Mouse (Mus musculus) large intestine, adult 2 months (tissue): Measurements from ENCODE around the gene Syne3. TPM values are rescaled to one million over a fixed set of nuclear protein-coding genes. Genes with fewer than 3 reads are reported as not detected.

Experiments used
- DNase-seq: peaks from one replicate; pipeline ENCODE4 v3.0.0-alpha.2; 2012; ENCODE audit warnings: low read depth, low spot score
- WGBS: fragments of 180-500 bp; shearing (Covaris S2); methylation state at CpG from one replicate; pipeline ENCODE4 v1.1.7; 2018; 5-methylcytosine and 5-hydroxymethylcytosine counted together
- polyA plus RNA-seq: library from polyadenylated mRNA; depleted of rRNA; stranded (reverse); fragments of >200 nt; gene quantifications from 2 replicates; pipeline ENCODE4 v1.2.3, GENCODE M21; 2012

Syne3 gene
- polyA plus RNA-seq, 1 experiment, result 0.73 TPM

GRCm38 (mm10) chr12:105002340-105003132 lies 7.1 kb downstream of the Syne3 start:
- WGBS, result 87% methylated on average over 10 of the region's 10 CpGs

GRCm38 (mm10) chr12:105001317-105001716 lies 8.3 kb downstream of the Syne3 start:
- 82% methylated on average over 9 of the region's 9 CpGs for WGBS
- no peak for DNase-seq

More at GRCm38 (mm10) chr12:105002340-105003132, 7.1 kb downstream of the Syne3 start:
- DNase-seq, result no peak

- DNase-seq, result no peak
- 63% methylated on average over 9 of the region's 9 CpGs for WGBS
Observed at GRCm38 (mm10) chr12:105000487-105001283, 8.9 kb downstream of the Syne3 start.

GRCm38 (mm10) chr12:104999171-104999570 lies 10.4 kb downstream of the Syne3 start:
- no peak for DNase-seq

GRCm38 (mm10) chr12:104998541-104998940 lies 11.1 kb downstream of the Syne3 start:
- DNase-seq, result no peak
- 90% methylated on average over 6 of the region's 6 CpGs for WGBS

More at GRCm38 (mm10) chr12:104999171-104999570, 10.4 kb downstream of the Syne3 start:
- WGBS, result 50% methylated on average over 8 of the region's 8 CpGs

GRCm38 (mm10) chr12:104997641-104998293 lies 11.8 kb downstream of the Syne3 start:
- WGBS, result 77% methylated on average over 10 of the region's 10 CpGs
- no peak for DNase-seq

- WGBS, result 65% methylated on average over 10 of the region's 10 CpGs
- no peak for DNase-seq
Observed at GRCm38 (mm10) chr12:104997159-104997558, 12.4 kb downstream of the Syne3 start.

GRCm38 (mm10) chr12:104996012-104996728 lies 13.4 kb downstream of the Syne3 start:
- 57% methylated on average over 9 of the region's 9 CpGs for WGBS
- no peak for DNase-seq

- DNase-seq, result no peak
Observed at GRCm38 (mm10) chr12:104995259-104995876, 14.2 kb downstream of the Syne3 start.

GRCm38 (mm10) chr12:104992838-104993237 lies 16.8 kb downstream of the Syne3 start:
- WGBS, result 75% methylated on average over 8 of the region's 8 CpGs
- DNase-seq, result no peak

More at GRCm38 (mm10) chr12:104995259-104995876, 14.2 kb downstream of the Syne3 start:
- WGBS, result 86% methylated on average over 12 of the region's 12 CpGs

- DNase-seq, result no peak
- WGBS, result 69% methylated on average over 10 of the region's 10 CpGs
Observed at GRCm38 (mm10) chr12:104992123-104992741, 17.4 kb downstream of the Syne3 start.

GRCm38 (mm10) chr12:104990741-104991454 lies 18.7 kb downstream of the Syne3 start:
- WGBS, result 73% methylated on average over 13 of the region's 13 CpGs
- no peak for DNase-seq

GRCm38 (mm10) chr12:104987936-104988335 lies 21.7 kb downstream of the Syne3 start:
- DNase-seq, result no peak
- 86% methylated on average over 7 of the region's 7 CpGs for WGBS

- DNase-seq, result no peak
- 89% methylated on average over 9 of the region's 9 CpGs for WGBS
Observed at GRCm38 (mm10) chr12:104986781-104987180, 22.8 kb downstream of the Syne3 start.

GRCm38 (mm10) chr12:104986001-104986400 lies 23.6 kb downstream of the Syne3 start:
- DNase-seq, result no peak
- 91% methylated on average over 2 of the region's 2 CpGs for WGBS

- 83% methylated on average over 5 of the region's 5 CpGs for WGBS
- DNase-seq, result no peak
Observed at GRCm38 (mm10) chr12:104985088-104985487, 24.5 kb downstream of the Syne3 start.

GRCm38 (mm10) chr12:104983476-104983875 lies 26.1 kb downstream of the Syne3 start:
- DNase-seq, result no peak
- WGBS, result 44% methylated on average over 7 of the region's 7 CpGs
